Mouse (Mus musculus): Measurements from ENCODE around the gene Kcna7.

Gene Kcna7

DNA sequence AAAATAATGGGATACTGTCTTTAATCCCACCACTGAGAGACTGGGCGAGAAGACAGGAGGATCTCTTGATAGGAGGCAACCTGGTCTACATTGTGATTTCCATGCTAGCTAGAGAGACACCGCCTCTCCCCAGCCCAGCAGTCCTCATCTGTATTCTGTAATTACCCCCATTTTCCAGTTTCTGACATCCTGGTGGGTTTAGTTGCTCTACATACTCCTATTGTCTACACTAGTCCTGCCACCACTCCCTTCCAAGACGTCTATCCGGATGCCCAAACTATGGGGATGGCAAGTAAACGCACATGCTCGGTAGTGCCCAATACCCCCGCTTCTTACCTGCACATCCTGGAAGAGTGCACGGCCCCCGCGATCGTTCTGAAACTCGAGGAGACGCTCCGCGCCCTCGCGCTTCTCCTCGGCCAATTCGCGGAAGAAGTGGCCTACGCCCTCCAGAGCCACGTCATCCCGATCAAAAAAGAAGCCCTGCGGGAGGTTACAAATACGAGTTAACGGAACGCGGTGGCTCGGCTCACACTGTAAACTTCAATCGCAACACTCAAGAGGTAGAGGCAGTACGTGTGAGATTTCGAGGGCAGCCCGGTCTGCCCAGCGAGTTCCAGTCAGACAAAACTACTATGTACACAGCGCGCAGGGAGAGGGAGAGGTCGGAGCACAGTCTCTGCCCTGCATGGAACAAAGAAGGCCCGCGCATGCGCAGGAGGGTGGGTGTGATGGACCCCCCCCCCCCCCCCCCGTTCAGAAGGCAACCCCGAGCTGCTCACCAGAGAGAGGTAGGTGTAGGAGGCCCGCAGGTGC lies 53.5 kb downstream of the Kcna7 start:
- in situ Hi-C loops (cut with MboI, MseI): no loop called here
